9 mouse cellular contexts compared by ENCODE assay signal in genomic region chr17:31072872-31073271, GRCm38 (mm10). TPM values are rescaled to one million over a fixed set of nuclear protein-coding genes. Genes with fewer than 3 reads are reported as not detected.
A peak's percentile ranks its signal among the peaks of the same experiment; 100 is the strongest.
DNase-seq lines count a peak whose midpoint lies in the region; ATAC-seq and TF ChIP-seq lines count a peak whose summit lies in the region.
"Had no signal": no experiment of that assay in that cellular context is flagged by ENCODE, and none has a peak within 500 bp of the region (broad histone marks: within the 10 kb centered on the region; RNA-seq: fewer than 3 reads in every experiment).

No protein-coding gene starts in this region.

- no peak overlapping the region for H3K9ac ChIP-seq in liver, embryonic 12.5 days

- peak overlapping the region; percentile 46 for H3K4me3 ChIP-seq in gastrocnemius, adult 2 months
- peak overlapping the region; percentile 12; the same call in 1 of the 2 replicates for H3K4me3 ChIP-seq in thymus, adult 2 months (ENCODE audit: control insufficient read depth, insufficient read depth, low read length)
- H3K4me3 ChIP-seq in liver, embryonic 12.5 days = peak overlapping the region; percentile 41

- no peak for ATAC-seq in liver, embryonic 12.5 days

- no peak for TF ChIP-seq CTCF in gastrocnemius, adult 2 months (IDR thresholded peaks at IDR 0.05)
- TF ChIP-seq CTCF in thymus, adult 2 months (IDR thresholded peaks at IDR 0.05; ENCODE audit: borderline replicate concordance, control insufficient read depth, extremely low read depth, insufficient read depth, low read length, poor library complexity) = no peak

- peak overlapping the region; percentile 73 for H3K4me2 ChIP-seq in liver, embryonic 12.5 days

- intact Hi-C loops in gastrocnemius, adult 2 months (cut with DNase I) = no loop called here

- H3K36me3 ChIP-seq in thymus, adult 2 months (ENCODE audit: control insufficient read depth, insufficient read depth, low read length) = peaks cover 6% of the 10 kb centered on the region
- H3K36me3 ChIP-seq in liver, embryonic 12.5 days = no peaks in the 10 kb centered on the region

- H3K9me3 ChIP-seq in liver, embryonic 12.5 days (replicated peaks) = no peaks in the 10 kb centered on the region

- WGBS in thymus, adult 2 months = 73% methylated on average over 4 of the region's 4 CpGs
- WGBS in liver, embryonic 12.5 days (ENCODE audit: insufficient replicate concordance) = 70% methylated on average over 4 of the region's 4 CpGs

- no peak for DNase-seq in gastrocnemius, adult 2 months
- no peak for DNase-seq in gastrocnemius, postnatal 25 days
- peak; percentile 35 for DNase-seq in thymus, adult 2 months
- no peak for DNase-seq in thymus, postnatal 10 days (ENCODE audit: low spot score in 2 of 2)
- DNase-seq in embryo, embryonic 10.5 days (ENCODE audit: low spot score) = no peak
- no peak for DNase-seq in gastrocnemius, postnatal 4 days (ENCODE audit: low spot score in 2 of 2)
- no peak for DNase-seq in left cerebral cortex, adult 8-10 months (ENCODE audit: low spot score in 2 of 2)

- no peaks in the 10 kb centered on the region for H3K27me3 ChIP-seq in thymus, adult 2 months (ENCODE audit: control insufficient read depth, insufficient read depth, low read length)
- 0 out of 2 replicates have a peak, but pooled peaks cover 3% of the 10 kb centered on the region for H3K27me3 ChIP-seq in liver, embryonic 12.5 days (replicated peaks)

- no peak for TF ChIP-seq POLR2A in thymus, adult 2 months (IDR thresholded peaks at IDR 0.05; ENCODE audit: control insufficient read depth, extremely low read depth, insufficient read depth, low read length, poor library complexity)

- peaks cover 83% of the 10 kb centered on the region for H3K4me1 ChIP-seq in thymus, adult 2 months (replicated peaks; ENCODE audit: control insufficient read depth, insufficient read depth, low read length)
- peaks cover 84% of the 10 kb centered on the region for H3K4me1 ChIP-seq in liver, embryonic 12.5 days

- peak overlapping the region; percentile 76 for H3K27ac ChIP-seq in gastrocnemius, adult 2 months
- peak overlapping the region; percentile 56 for H3K27ac ChIP-seq in thymus, adult 2 months (ENCODE audit: control insufficient read depth, insufficient read depth, low read length)
- H3K27ac ChIP-seq in liver, embryonic 12.5 days = peak overlapping the region; percentile 80

RNA-seq across cellular contexts. Expression of gene Abcg1, which starts 15.4 kb away (rescaled TPM):
- 1 to 10 TPM in 1 of 2 experiments, under 1 TPM in 1; 0.89 to 2.5 TPM for total RNA-seq in gastrocnemius, adult 2 months (2021)
- 1 to 10 TPM; 1.8 to 2.9 TPM for total RNA-seq in gastrocnemius, postnatal 25 days (2021)
- 103 and 107 TPM in 2 replicates for polyA plus RNA-seq in thymus, adult 2 months (2012; rRNA removed)
- 5.4 and 5.5 TPM in 2 replicates for polyA plus RNA-seq in liver, embryonic 12.5 days (2016; fragmentation: Nextera tagmentation; extraction: Ambion mirVana)
- total RNA-seq in gastrocnemius, postnatal 4 days (2021) = 1 to 10 TPM; 5.9 to 6.8 TPM
- total RNA-seq in left cerebral cortex, adult 8-10 months (2022) = 10 to 100 TPM; 83.1 to 94.3 (median 83.4) TPM

RNA-seq across cellular contexts. Expression of gene Tff3, which starts 56.6 kb away (rescaled TPM):
- total RNA-seq in gastrocnemius, adult 2 months (2021) = not detected
- total RNA-seq in gastrocnemius, postnatal 25 days (2021) = not detected
- 10.1 and 10.4 TPM in 2 replicates for polyA plus RNA-seq in thymus, adult 2 months (2012; rRNA removed)
- 2.2 and 2.3 TPM in 2 replicates for polyA plus RNA-seq in liver, embryonic 12.5 days (2016; fragmentation: Nextera tagmentation; extraction: Ambion mirVana)
- total RNA-seq in gastrocnemius, postnatal 4 days (2021) = not detected
- total RNA-seq in left cerebral cortex, adult 8-10 months (2022) = not detected
- total RNA-seq: adrenal gland, postnatal 25 days had no signal

Comparison
In these comparisons a context has a peak if more than half of its experiments do, and no peak if none do; other contexts are left out.
1. RNA of gene Abcg1, which starts 15.4 kb away (total RNA-seq): 83.1 to 94.3 TPM in left cerebral cortex, adult 8-10 months; 5.9 to 6.8 TPM in gastrocnemius, postnatal 4 days, 1.8 to 2.9 TPM in gastrocnemius, postnatal 25 days and 0.89 to 2.5 TPM in gastrocnemius, adult 2 months; every median in the first group is over 10 times any median in the second.
2. Peak in every context shown above with its lines, with median percentiles within 50 percentile points of each other: H3K27ac ChIP-seq and H3K4me3 ChIP-seq.